ENCODE assay signal across 21 mouse cellular contexts in the genomic region with DNA sequence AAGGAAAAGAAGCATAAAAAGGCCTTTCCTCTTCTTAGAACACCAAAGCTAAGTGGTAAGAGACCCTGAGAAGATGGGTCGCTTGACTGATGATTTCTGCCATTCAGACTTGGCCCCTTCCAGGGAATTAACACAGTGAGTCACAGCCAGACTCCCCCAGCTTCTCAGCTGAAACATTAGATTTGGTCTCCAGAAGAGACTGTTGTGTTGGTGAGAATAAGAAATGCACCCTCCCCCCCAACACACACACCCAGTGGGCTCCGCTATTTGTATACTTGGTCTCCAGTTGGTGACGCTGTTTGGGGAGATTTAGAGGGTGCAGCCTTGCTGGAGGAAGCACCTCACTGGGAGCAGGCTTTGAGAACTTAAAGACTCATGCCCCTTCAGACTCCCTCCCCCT. TPM values are rescaled to one million over a fixed set of nuclear protein-coding genes. Genes with fewer than 3 reads are reported as not detected.
"Had no signal": no experiment of that assay in that cellular context is flagged by ENCODE, and none has a peak within 500 bp of the region (broad histone marks: within the 10 kb centered on the region; RNA-seq: fewer than 3 reads in every experiment).

No protein-coding gene starts in this region.

- H3K36me3 ChIP-seq: liver, embryonic 15.5 days; lung, embryonic 15.5 days; midbrain, embryonic 13.5 days; midbrain, embryonic 15.5 days; neural tube, embryonic 12.5 days; stomach, embryonic 15.5 days had no signal

- H3K9me3 ChIP-seq: liver, embryonic 15.5 days; lung, embryonic 15.5 days; megakaryocyte, embryonic 14.5 days; midbrain, embryonic 13.5 days; midbrain, embryonic 15.5 days; neural tube, embryonic 12.5 days; stomach, embryonic 15.5 days had no signal

- H3K4me3 ChIP-seq: liver, embryonic 15.5 days; lung, embryonic 15.5 days; megakaryocyte, embryonic 14.5 days; midbrain, embryonic 13.5 days; midbrain, embryonic 15.5 days; neural tube, embryonic 12.5 days; stomach, embryonic 15.5 days had no signal

- H3K4me1 ChIP-seq: liver, embryonic 15.5 days; lung, embryonic 15.5 days; midbrain, embryonic 13.5 days; midbrain, embryonic 15.5 days; neural tube, embryonic 12.5 days; stomach, embryonic 15.5 days had no signal

- H3K27me3 ChIP-seq: liver, embryonic 15.5 days; lung, embryonic 15.5 days; midbrain, embryonic 13.5 days; midbrain, embryonic 15.5 days; neural tube, embryonic 12.5 days; stomach, embryonic 15.5 days had no signal

- H3K27ac ChIP-seq: liver, embryonic 15.5 days; lung, embryonic 15.5 days; macrophage; midbrain, embryonic 13.5 days; midbrain, embryonic 15.5 days; neural tube, embryonic 12.5 days; stomach, embryonic 15.5 days; stomach, postnatal 0 days had no signal

- DNase-seq: liver, postnatal 0 days; lung, adult 2 months; lung, postnatal 14 days; lung, postnatal 36 days; thymus, adult 2 months; thymus, postnatal 25 days; thymus, postnatal 4 days had no signal

RNA-seq across cellular contexts. Expression of a gene that starts 39.1 kb away (rescaled TPM):
- total RNA-seq: megakaryocyte progenitor cell, adult 5-6 weeks; monocyte, adult 5-6 weeks; neutrophil, adult 5-6 weeks had no signal
- polyA plus RNA-seq: liver, embryonic 15.5 days; liver, postnatal 0 days; macrophage; midbrain, embryonic 11.5 days; urinary bladder, adult 2 months had no signal
